Mouse (Mus musculus) adrenal gland, postnatal 25 days (tissue): ENCODE measurements around the gene 2010003K11Rik. TPM values are rescaled to one million over a fixed set of nuclear protein-coding genes. Genes with fewer than 3 reads are reported as not detected.

Experiments
- DNase-seq: peaks from one replicate; pipeline ENCODE4 v3.0.0; 2021; ENCODE audit warnings: mixed read lengths
- total RNA-seq: library from RNA; stranded (reverse); gene quantifications from 2 replicates; pipeline ENCODE4 v1.2.3, GENCODE M21; 2021

2010003K11Rik gene
- total RNA-seq, 1 experiment from 2014 or later, result 22.0 TPM

- peak; percentile 87 for DNase-seq
Observed at GRCm38 (mm10) chr19:4497263-4497973, 965 bp downstream of the 2010003K11Rik start.

- peak; percentile 43 for DNase-seq
Observed at GRCm38 (mm10) chr19:4496535-4497262, 1.7 kb downstream of the 2010003K11Rik start.

GRCm38 (mm10) chr19:4495814-4496213 lies 2.6 kb downstream of the 2010003K11Rik start:
- no peak for DNase-seq

- no peak for DNase-seq
Observed at GRCm38 (mm10) chr19:4494707-4495106, 3.7 kb downstream of the 2010003K11Rik start.

- DNase-seq, result peak; percentile 77
Observed at GRCm38 (mm10) chr19:4492526-4493296, 5.7 kb downstream of the 2010003K11Rik start.

GRCm38 (mm10) chr19:4491080-4491695 lies 7.2 kb downstream of the 2010003K11Rik start:
- no peak for DNase-seq

- DNase-seq, result no peak
Observed at GRCm38 (mm10) chr19:4487877-4488276, 10.5 kb downstream of the 2010003K11Rik start.

GRCm38 (mm10) chr19:4485006-4485405 lies 13.4 kb downstream of the 2010003K11Rik start:
- no peak for DNase-seq

GRCm38 (mm10) chr19:4482111-4482859 lies 16.1 kb downstream of the 2010003K11Rik start:
- DNase-seq, result no peak

GRCm38 (mm10) chr19:4481326-4481725 lies 17.1 kb downstream of the 2010003K11Rik start:
- DNase-seq, result no peak

GRCm38 (mm10) chr19:4480041-4480440 lies 18.3 kb downstream of the 2010003K11Rik start:
- no peak for DNase-seq

GRCm38 (mm10) chr19:4478190-4478516 lies 20.2 kb downstream of the 2010003K11Rik start:
- DNase-seq, result no peak

GRCm38 (mm10) chr19:4477345-4478189 lies 20.8 kb downstream of the 2010003K11Rik start, which contains the start of gene Syt12:
Gene Syt12 (minus strand): TSS chr19:4477447.
- peak; percentile 79 for DNase-seq

GRCm38 (mm10) chr19:4476601-4477257 lies 21.7 kb downstream of the 2010003K11Rik start:
- peak; percentile 68 for DNase-seq

- no peak for DNase-seq
Observed at GRCm38 (mm10) chr19:4475224-4475925, 23.0 kb downstream of the 2010003K11Rik start.

GRCm38 (mm10) chr19:4474739-4475138 lies 23.6 kb downstream of the 2010003K11Rik start:
- DNase-seq, result no peak

- DNase-seq, result no peak
Observed at GRCm38 (mm10) chr19:4473549-4473948, 24.8 kb downstream of the 2010003K11Rik start.

GRCm38 (mm10) chr19:4468363-4468762 lies 30.0 kb downstream of the 2010003K11Rik start:
- DNase-seq, result peak; percentile 53

- no peak for DNase-seq
Observed at GRCm38 (mm10) chr19:4464666-4465065, 33.7 kb downstream of the 2010003K11Rik start.
